Mouse (Mus musculus): ENCODE data around the gene Olig1. TPM values are rescaled to one million over a fixed set of nuclear protein-coding genes. Genes with fewer than 3 reads are reported as not detected.
"Not testable (repeated sequence)": the region's sequence is repeated elsewhere in the genome, so short reads cannot be mapped to it uniquely, and the experiment has no call there.

The Olig1 gene
- polyA plus RNA-seq, 1 experiment from 2014 or later: 0.07 TPM

DNA sequence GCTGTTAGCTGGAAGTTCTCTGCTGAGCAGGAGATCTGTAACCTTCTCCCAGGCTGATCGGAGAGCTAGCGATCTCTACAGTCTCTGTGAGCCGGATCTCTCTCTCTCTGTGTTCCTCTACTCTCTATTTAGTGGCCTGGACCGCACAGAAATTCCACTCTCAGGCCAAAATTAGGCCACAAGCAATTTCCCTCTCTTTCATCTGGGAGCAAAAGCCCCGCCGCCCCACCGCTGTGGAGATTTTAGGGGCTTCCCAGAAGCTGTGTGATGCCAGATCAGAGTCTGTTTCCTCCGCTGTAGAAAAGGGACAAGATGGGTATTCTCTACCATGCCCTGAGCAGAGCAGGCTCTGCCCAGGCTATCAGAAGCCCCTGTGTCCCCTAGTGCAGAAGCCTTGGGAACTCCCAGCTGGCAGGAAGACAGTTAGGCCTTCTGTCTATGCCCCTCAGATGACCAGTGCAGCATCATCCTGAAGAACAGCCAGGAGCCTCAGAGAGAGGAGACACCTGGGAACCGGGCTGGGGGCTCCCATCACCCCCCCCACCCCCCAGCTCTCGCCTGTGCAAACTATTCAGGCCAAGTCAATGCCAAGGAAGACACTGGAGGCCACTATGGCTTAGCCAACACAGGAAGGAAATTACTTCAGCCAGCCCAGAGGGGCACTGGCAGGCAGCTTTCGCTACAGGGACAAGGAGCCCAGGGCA lies 36.2 kb upstream of the Olig1 start:
- no peak overlapping the region for H3K4me2 ChIP-seq (ENCODE audit: low read depth, low read length)
- 23% methylated on average over 11 of the region's 11 CpGs for WGBS
- ATAC-seq (replicated peaks; ENCODE audit: extremely low read depth, insufficient read depth, low FRiP score): no peak
- H3K4me3 ChIP-seq (ENCODE audit: low read length): no peak overlapping the region
- H3K27ac ChIP-seq (ENCODE audit: low read length): no peak overlapping the region
- no peak overlapping the region for H3K9ac ChIP-seq (ENCODE audit: low read length)
- H3K27me3 ChIP-seq (ENCODE audit: control insufficient read depth, insufficient read depth, low read length): peaks cover 95% of the 10 kb centered on the region
- H3K4me1 ChIP-seq (ENCODE audit: control insufficient read depth, insufficient read depth, low read length): no peaks in the 10 kb centered on the region
- no peaks in the 10 kb centered on the region for H3K36me3 ChIP-seq (ENCODE audit: control insufficient read depth, insufficient read depth)
- H3K9me3 ChIP-seq (replicated peaks; ENCODE audit: control insufficient read depth, low read length): no peaks in the 10 kb centered on the region

- peaks cover 59% of the 10 kb centered on the region for H3K27me3 ChIP-seq (ENCODE audit: control insufficient read depth, insufficient read depth, low read length)
Measured at GRCm38 (mm10) chr16:91239024-91239423, 30.5 kb upstream of the Olig1 start.

GRCm38 (mm10) chr16:91246292-91246691 lies 23.3 kb upstream of the Olig1 start:
- H3K4me3 ChIP-seq (ENCODE audit: low read length): no peak overlapping the region
- H3K9ac ChIP-seq (ENCODE audit: low read length): no peak overlapping the region
- H3K27me3 ChIP-seq (ENCODE audit: control insufficient read depth, insufficient read depth, low read length): peaks cover 25% of the 10 kb centered on the region
- ATAC-seq (replicated peaks; ENCODE audit: extremely low read depth, insufficient read depth, low FRiP score): no peak
- no peak overlapping the region for H3K27ac ChIP-seq (ENCODE audit: low read length)
- no peaks in the 10 kb centered on the region for H3K36me3 ChIP-seq (ENCODE audit: control insufficient read depth, insufficient read depth)
- no peak overlapping the region for H3K4me2 ChIP-seq (ENCODE audit: low read depth, low read length)
- 51% methylated on average over 9 of the region's 9 CpGs for WGBS
- H3K4me1 ChIP-seq (ENCODE audit: control insufficient read depth, insufficient read depth, low read length): no peaks in the 10 kb centered on the region
- H3K9me3 ChIP-seq (replicated peaks; ENCODE audit: control insufficient read depth, low read length): no peaks in the 10 kb centered on the region

More at GRCm38 (mm10) chr16:91239024-91239423, 30.5 kb upstream of the Olig1 start:
- Histone ChIP-seq H3K9ac (ENCODE audit: low read length) (no peak overlapping the region), H3K27ac (ENCODE audit: low read length) (no peak overlapping the region), H3K36me3 (ENCODE audit: control insufficient read depth, insufficient read depth) (no peaks in the 10 kb centered on the region), H3K9me3 (replicated peaks; ENCODE audit: control insufficient read depth, low read length) (no peaks in the 10 kb centered on the region), H3K4me3 (ENCODE audit: low read length) (no peak overlapping the region), H3K4me1 (ENCODE audit: control insufficient read depth, insufficient read depth, low read length) (no peaks in the 10 kb centered on the region), H3K4me2 (ENCODE audit: low read depth, low read length) (no peak overlapping the region)
- WGBS: 36% methylated on average over 4 of the region's 4 CpGs
- no peak for ATAC-seq (replicated peaks; ENCODE audit: extremely low read depth, insufficient read depth, low FRiP score)

GRCm38 (mm10) chr16:91255419-91256164 lies 14.0 kb upstream of the Olig1 start:
- Histone ChIP-seq H3K4me3 (ENCODE audit: low read length) (peak overlapping the region; percentile 8; the same call in 1 of the 2 replicates), H3K4me2 (ENCODE audit: low read depth, low read length) (peak overlapping the region; percentile 23; the same call in 1 of the 2 replicates), H3K27me3 (ENCODE audit: control insufficient read depth, insufficient read depth, low read length) (peaks cover 38% of the 10 kb centered on the region)
- not testable (repeated sequence) for ATAC-seq (replicated peaks; ENCODE audit: extremely low read depth, insufficient read depth, low FRiP score); H3K9me3 ChIP-seq (replicated peaks; ENCODE audit: control insufficient read depth, low read length); H3K9ac ChIP-seq (ENCODE audit: low read length); H3K36me3 ChIP-seq (ENCODE audit: control insufficient read depth, insufficient read depth); H3K4me1 ChIP-seq (ENCODE audit: control insufficient read depth, insufficient read depth, low read length); H3K27ac ChIP-seq (ENCODE audit: low read length)
- 15% methylated on average over 20 of the region's 28 CpGs for WGBS

GRCm38 (mm10) chr16:91258956-91259355 lies 10.6 kb upstream of the Olig1 start:
- no peak overlapping the region for H3K4me3 ChIP-seq (ENCODE audit: low read length)
- H3K4me2 ChIP-seq (ENCODE audit: low read depth, low read length): no peak overlapping the region
- H3K27me3 ChIP-seq (ENCODE audit: control insufficient read depth, insufficient read depth, low read length): peaks cover 53% of the 10 kb centered on the region
- H3K9ac ChIP-seq (ENCODE audit: low read length): no peak overlapping the region
- H3K36me3 ChIP-seq (ENCODE audit: control insufficient read depth, insufficient read depth): no peaks in the 10 kb centered on the region
- peaks cover 2% of the 10 kb centered on the region; the same call in 1 of the 2 replicates for H3K4me1 ChIP-seq (ENCODE audit: control insufficient read depth, insufficient read depth, low read length)
- WGBS: 46% methylated on average over 3 of the region's 3 CpGs
- no peak overlapping the region for H3K27ac ChIP-seq (ENCODE audit: low read length)
- no peaks in the 10 kb centered on the region for H3K9me3 ChIP-seq (replicated peaks; ENCODE audit: control insufficient read depth, low read length)
- no peak for ATAC-seq (replicated peaks; ENCODE audit: extremely low read depth, insufficient read depth, low FRiP score)

DNA sequence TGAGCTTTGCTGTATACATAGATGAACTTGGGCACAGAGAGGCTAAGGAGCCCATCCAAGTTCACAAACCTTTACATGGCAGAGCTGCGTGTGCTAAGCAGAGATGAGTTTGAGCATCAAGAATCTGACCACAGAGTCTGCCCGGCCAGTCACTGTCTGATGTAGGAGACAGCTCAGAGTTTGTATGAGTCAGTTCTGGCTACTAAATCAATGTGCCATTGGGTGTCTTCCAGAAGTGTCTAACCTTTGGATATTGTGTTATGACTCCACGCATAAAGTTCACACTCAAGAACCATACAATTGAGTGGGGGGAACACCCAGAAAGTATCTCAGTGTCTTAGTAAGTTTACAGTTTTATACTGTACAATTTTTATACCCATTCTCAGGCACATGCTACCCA lies 8.7 kb upstream of the Olig1 start:
- Histone ChIP-seq H3K4me3 (ENCODE audit: low read length) (no peak overlapping the region), H3K9me3 (replicated peaks; ENCODE audit: control insufficient read depth, low read length) (no peaks in the 10 kb centered on the region), H3K36me3 (ENCODE audit: control insufficient read depth, insufficient read depth) (no peaks in the 10 kb centered on the region), H3K27ac (ENCODE audit: low read length) (no peak overlapping the region), H3K27me3 (ENCODE audit: control insufficient read depth, insufficient read depth, low read length) (peaks cover 57% of the 10 kb centered on the region), H3K4me1 (ENCODE audit: control insufficient read depth, insufficient read depth, low read length) (no peaks in the 10 kb centered on the region; the same call in 1 of the 2 replicates), H3K4me2 (ENCODE audit: low read depth, low read length) (no peak overlapping the region), H3K9ac (ENCODE audit: low read length) (no peak overlapping the region)
- ATAC-seq (replicated peaks; ENCODE audit: extremely low read depth, insufficient read depth, low FRiP score): no peak
- WGBS: 87% methylated on average over 3 of the region's 3 CpGs

DNA sequence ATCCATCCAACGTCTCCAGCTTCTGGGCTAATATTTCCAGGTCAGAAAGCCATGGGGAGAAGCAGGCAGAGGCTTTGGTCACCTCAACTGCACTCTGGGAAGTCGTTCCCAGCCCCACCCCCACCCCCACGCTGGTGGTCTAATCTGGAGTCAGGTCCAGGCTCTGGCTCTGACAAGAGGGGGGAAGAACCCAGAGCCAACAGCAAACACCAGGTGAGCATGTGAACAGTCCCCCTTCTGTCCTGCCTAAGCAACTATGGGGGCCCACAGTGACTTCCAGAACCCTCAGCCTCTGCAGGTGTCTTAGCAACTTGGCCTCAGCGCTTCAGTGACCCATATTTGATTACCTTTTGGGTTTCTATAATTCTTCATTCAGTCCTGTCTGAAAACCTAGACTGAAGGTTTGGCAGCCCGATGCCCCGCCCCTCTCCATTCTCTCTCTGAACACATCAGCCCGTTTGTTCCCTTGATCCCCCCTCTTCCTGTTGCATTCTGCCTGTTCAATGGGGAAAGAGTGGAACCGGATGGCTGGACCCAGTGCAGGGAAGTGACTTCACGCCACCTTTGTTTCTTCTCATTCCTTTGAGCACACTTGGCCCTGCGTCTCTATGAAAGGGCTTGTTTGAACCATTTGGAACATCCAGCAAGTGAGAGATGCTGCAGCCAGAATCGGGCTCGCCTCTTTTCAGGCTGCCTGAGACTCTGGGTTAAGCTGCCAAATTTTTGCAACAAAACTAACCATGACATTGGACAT lies 6.9 kb upstream of the Olig1 start:
- H3K27ac ChIP-seq (ENCODE audit: low read length): no peak overlapping the region
- H3K4me1 ChIP-seq (ENCODE audit: control insufficient read depth, insufficient read depth, low read length): no peaks in the 10 kb centered on the region
- peaks cover 56% of the 10 kb centered on the region for H3K27me3 ChIP-seq (ENCODE audit: control insufficient read depth, insufficient read depth, low read length)
- H3K9ac ChIP-seq (ENCODE audit: low read length): no peak overlapping the region
- no peak overlapping the region for H3K4me3 ChIP-seq (ENCODE audit: low read length)
- no peaks in the 10 kb centered on the region for H3K9me3 ChIP-seq (replicated peaks; ENCODE audit: control insufficient read depth, low read length)
- no peak overlapping the region for H3K4me2 ChIP-seq (ENCODE audit: low read depth, low read length)
- no peaks in the 10 kb centered on the region for H3K36me3 ChIP-seq (ENCODE audit: control insufficient read depth, insufficient read depth)
- no peak for ATAC-seq (replicated peaks; ENCODE audit: extremely low read depth, insufficient read depth, low FRiP score)
- 37% methylated on average over 12 of the region's 12 CpGs for WGBS

- peaks cover 6% of the 10 kb centered on the region; the same call in 1 of the 2 replicates for H3K4me1 ChIP-seq (ENCODE audit: control insufficient read depth, insufficient read depth, low read length)
- ATAC-seq (replicated peaks; ENCODE audit: extremely low read depth, insufficient read depth, low FRiP score): no peak
- H3K27me3 ChIP-seq (ENCODE audit: control insufficient read depth, insufficient read depth, low read length): peaks cover 72% of the 10 kb centered on the region
- H3K9ac ChIP-seq (ENCODE audit: low read length): no peak overlapping the region
- 75% methylated on average over 6 of the region's 6 CpGs for WGBS
- no peaks in the 10 kb centered on the region for H3K36me3 ChIP-seq (ENCODE audit: control insufficient read depth, insufficient read depth)
- no peaks in the 10 kb centered on the region for H3K9me3 ChIP-seq (replicated peaks; ENCODE audit: control insufficient read depth, low read length)
- no peak overlapping the region for H3K27ac ChIP-seq (ENCODE audit: low read length)
- no peak overlapping the region for H3K4me2 ChIP-seq (ENCODE audit: low read depth, low read length)
- H3K4me3 ChIP-seq (ENCODE audit: low read length): no peak overlapping the region
Measured at GRCm38 (mm10) chr16:91265972-91266371, 3.6 kb upstream of the Olig1 start.
